ENCODE assay signal across 10 mouse cellular contexts in the genomic region with DNA sequence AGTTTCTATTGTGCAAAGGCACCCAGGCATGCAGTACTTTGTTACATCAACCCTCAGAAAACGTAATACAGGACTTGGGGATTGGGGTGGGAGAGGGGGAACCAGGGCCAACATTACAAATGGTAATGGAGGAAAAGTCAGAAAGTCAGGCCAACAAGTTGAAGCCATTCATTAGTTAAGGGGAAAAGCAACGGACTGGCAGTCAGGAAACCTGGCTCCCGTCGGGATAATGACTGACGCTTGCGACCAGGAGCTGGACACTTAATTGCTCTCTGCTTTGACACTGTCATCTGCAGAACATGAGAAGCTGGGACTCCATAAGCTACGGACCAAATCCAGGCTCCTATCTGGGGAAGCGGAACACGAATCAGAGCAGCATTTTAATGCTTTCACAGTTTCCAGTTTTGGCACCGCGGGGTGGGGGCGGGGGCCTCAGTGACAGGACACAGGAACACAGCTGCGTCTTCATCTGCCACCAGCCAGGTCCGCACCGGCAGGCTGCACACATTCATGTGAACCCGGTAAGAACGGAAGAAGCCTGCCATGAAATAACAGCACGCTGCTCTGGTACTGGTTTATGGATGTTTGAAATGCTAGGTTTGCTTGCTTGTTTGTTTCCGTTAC. TPM values are rescaled to one million over a fixed set of nuclear protein-coding genes. Genes with fewer than 3 reads are reported as not detected.
DNase-seq lines count a peak whose midpoint lies in the region; ATAC-seq and TF ChIP-seq lines count a peak whose summit lies in the region.
"Had no signal": no experiment of that assay in that cellular context is flagged by ENCODE, and none has a peak within 500 bp of the region (broad histone marks: within the 10 kb centered on the region; RNA-seq: fewer than 3 reads in every experiment).

No protein-coding gene starts in this region.

- peak overlapping the region; percentile 45 for H3K4me2 ChIP-seq in hindbrain, embryonic 14.5 days (replicated peaks)
- peak overlapping the region; percentile 39; the same call in 1 of the 2 replicates for H3K4me2 ChIP-seq in midbrain, postnatal 0 days (ENCODE audit: low read depth, low read length, poor library complexity, severe bottlenecking)
- H3K4me2 ChIP-seq: liver, embryonic 12.5 days had no signal

- peak; percentile 64 to 66 for DNase-seq in cerebellum, postnatal 10 days
- no peak for DNase-seq in cerebellum, adult 18-20 months
- peak; percentile 65 for DNase-seq in left cerebral cortex, postnatal 4 days
- no peak for DNase-seq in left cerebral cortex, postnatal 25 days (ENCODE audit: low spot score in 2 of 2)
- DNase-seq in hindbrain, embryonic 14.5 days (ENCODE audit: low spot score): no peak
- DNase-seq in midbrain, postnatal 0 days (ENCODE audit: low spot score): peak; percentile 37
- DNase-seq in lung, postnatal 36 days: no peak
- DNase-seq in adrenal gland, adult 18-20 months (ENCODE audit: low spot score in 2 of 2): no peak

- H3K9me3 ChIP-seq in hindbrain, embryonic 14.5 days (ENCODE audit: control insufficient read depth, low read length): no peaks in the 10 kb centered on the region
- no peaks in the 10 kb centered on the region for H3K9me3 ChIP-seq in midbrain, postnatal 0 days (ENCODE audit: low read length)
- H3K9me3 ChIP-seq: liver, embryonic 12.5 days had no signal

- H3K4me3 ChIP-seq in hindbrain, embryonic 14.5 days (replicated peaks; ENCODE audit: low read length): 0 out of 2 replicates have a peak overlapping the region, but pooled peaks have one; percentile 9
- peak overlapping the region; percentile 16; the same call in 1 of the 2 replicates for H3K4me3 ChIP-seq in midbrain, postnatal 0 days (ENCODE audit: low read depth, low read length)
- H3K4me3 ChIP-seq: liver, embryonic 12.5 days had no signal

- peaks cover 8% of the 10 kb centered on the region for H3K4me1 ChIP-seq in hindbrain, embryonic 14.5 days (replicated peaks; ENCODE audit: control insufficient read depth, insufficient read depth, low read length)
- H3K4me1 ChIP-seq in midbrain, postnatal 0 days (ENCODE audit: insufficient read depth, low read length): 0 out of 2 replicates have a peak, but pooled peaks cover 4% of the 10 kb centered on the region
- H3K4me1 ChIP-seq: liver, embryonic 12.5 days had no signal

- ATAC-seq in hindbrain, embryonic 14.5 days (ENCODE audit: low FRiP score): no peak
- no peak for ATAC-seq in midbrain, postnatal 0 days (ENCODE audit: low FRiP score)
- ATAC-seq: intestine, embryonic 16.5 days; liver, embryonic 12.5 days had no signal

- no peaks in the 10 kb centered on the region for H3K36me3 ChIP-seq in hindbrain, embryonic 14.5 days (replicated peaks; ENCODE audit: control insufficient read depth, insufficient read depth)
- H3K36me3 ChIP-seq in midbrain, postnatal 0 days (ENCODE audit: insufficient read depth, low read length): no peaks in the 10 kb centered on the region

- TF ChIP-seq CTCF in midbrain, postnatal 0 days (IDR thresholded peaks at IDR 0.05): no peak

- 0 out of 2 replicates have a peak overlapping the region, but pooled peaks have one; percentile 16 for H3K27ac ChIP-seq in hindbrain, embryonic 14.5 days
- no peak overlapping the region for H3K27ac ChIP-seq in midbrain, postnatal 0 days (ENCODE audit: low read depth, low read length)
- H3K27ac ChIP-seq: liver, embryonic 12.5 days had no signal

- H3K27me3 ChIP-seq in hindbrain, embryonic 14.5 days (ENCODE audit: control insufficient read depth, insufficient read depth, low read length): no peaks in the 10 kb centered on the region
- H3K27me3 ChIP-seq in midbrain, postnatal 0 days (ENCODE audit: insufficient read depth, low read length): no peaks in the 10 kb centered on the region
- H3K27me3 ChIP-seq: liver, embryonic 12.5 days had no signal

- intact Hi-C loops in left cerebral cortex, postnatal 4 days (cut with DNase I): no loop called here
- intact Hi-C loops in left cerebral cortex, postnatal 25 days (cut with DNase I): no loop called here

- H3K9ac ChIP-seq in hindbrain, embryonic 14.5 days: peak overlapping the region; percentile 45; the same call in 1 of the 2 replicates
- no peak overlapping the region for H3K9ac ChIP-seq in midbrain, postnatal 0 days (replicated peaks; ENCODE audit: low read length, poor library complexity, severe bottlenecking)
- H3K9ac ChIP-seq: liver, embryonic 12.5 days had no signal

- WGBS in hindbrain, embryonic 14.5 days: 37% methylated on average over 19 of the region's 19 CpGs
- 40% methylated on average over 19 of the region's 19 CpGs for WGBS in midbrain, postnatal 0 days

RNA-seq across cellular contexts. Expression of gene Hmga2, which starts 26.5 kb away (rescaled TPM):
- total RNA-seq in left cerebral cortex, postnatal 4 days (2021): under 1 TPM; 0.16 to 0.30 TPM
- under 1 TPM in 1 of 2 experiments, not detected in 1; 0.21 TPM for total RNA-seq in left cerebral cortex, postnatal 25 days (2021)
- polyA plus RNA-seq in hindbrain, embryonic 14.5 days (2014; fragmentation: Nextera tagmentation; extraction: Ambion mirVana): 1.7 and 2.1 TPM in 2 replicates
- 0.85 and 0.99 TPM in 2 replicates for total RNA-seq in midbrain, postnatal 0 days (2014; rRNA removed)
- polyA plus RNA-seq in midbrain, postnatal 0 days (2015; fragmentation: Nextera tagmentation; extraction: Ambion mirVana): 0.30 and 0.32 TPM in 2 replicates
- 1 to 10 TPM; 2.0 to 4.0 TPM for total RNA-seq in adrenal gland, adult 18-20 months (2021)

Comparison
In these comparisons a context has a peak if more than half of its experiments do, and no peak if none do; other contexts are left out.
1. DNase-seq: peak in cerebellum, postnatal 10 days (2 of 2), left cerebral cortex, postnatal 4 days (single experiment) and midbrain, postnatal 0 days (single experiment); none in cerebellum, adult 18-20 months (0 of 2), left cerebral cortex, postnatal 25 days (0 of 2), hindbrain, embryonic 14.5 days (single experiment), lung, postnatal 36 days (single experiment) and adrenal gland, adult 18-20 months (0 of 2).